Mouse (Mus musculus) cortical plate, adult 2 months (tissue): ENCODE measurements at regions not wholly inside any gene's neighbourhood (a gene's known extent, or its start where the extent isn't known, plus 50 kb on each side); places are given as distances from the start of the nearest gene placed in this dataset.

Experiments used
- H3K27ac ChIP-seq: fragments of 200-500 bp; 2 replicates; pipeline ENCODE4 v1.5.1; 2012; ENCODE audit warnings: low read length, control low read depth, inconsistent platforms; ENCODE audit not compliant: insufficient read depth
- H3K4me1 ChIP-seq: fragments of 200-500 bp; 2 replicates; pipeline ENCODE4 v1.6.1; 2011; ENCODE audit warnings: low read length; ENCODE audit not compliant: control insufficient read depth, insufficient read depth
- H3K4me3 ChIP-seq: fragments of 200-500 bp; 2 replicates; pipeline ENCODE4 v1.5.1; 2011; ENCODE audit warnings: mild to moderate bottlenecking, low read length, control low read depth; ENCODE audit not compliant: insufficient read depth
- CTCF ChIP-seq: fragments of 200-500 bp; IDR thresholded peaks from 2 replicates; pipeline ENCODE4 v1.5.1; 2011; ENCODE audit warnings: mild to moderate bottlenecking, control low read depth, low read length; ENCODE audit not compliant: insufficient read depth; ENCODE audit errors: extremely low read depth
- POLR2A ChIP-seq: fragments of 200-500 bp; IDR thresholded peaks from 2 replicates; pipeline ENCODE4 v1.6.1; 2011; ENCODE audit warnings: mild to moderate bottlenecking, low read length, control low read depth; ENCODE audit not compliant: insufficient read depth; ENCODE audit errors: extremely low read depth

GRCm38 (mm10) chr16:24207056-24207455 is 186.3 kb upstream of the Lpp start:
- Histone ChIP-seq H3K4me1 (no peaks in the 10 kb centered on the region), H3K27ac (no peak overlapping the region), H3K4me3 (no peak overlapping the region)
- no peak for TF ChIP-seq POLR2A
- no peak for TF ChIP-seq CTCF

- TF ChIP-seq CTCF (no peak), POLR2A (no peak)
- no peaks in the 10 kb centered on the region for H3K4me1 ChIP-seq
- no peak overlapping the region for H3K27ac ChIP-seq
- no peak overlapping the region for H3K4me3 ChIP-seq
These were observed 186.8 kb upstream of the Lpp start for GRCm38 (mm10) chr16:24206461-24206861.

GRCm38 (mm10) chr16:24205594-24205993 is 187.7 kb upstream of the Lpp start:
- no peaks in the 10 kb centered on the region for H3K4me1 ChIP-seq
- TF ChIP-seq CTCF (no peak), POLR2A (no peak)
- H3K27ac ChIP-seq: no peak overlapping the region
- no peak overlapping the region for H3K4me3 ChIP-seq

GRCm38 (mm10) chr16:24204064-24204730 is 189.1 kb upstream of the Lpp start:
- H3K4me1 ChIP-seq: no peaks in the 10 kb centered on the region
- H3K4me3 ChIP-seq: no peak overlapping the region
- no peak for TF ChIP-seq POLR2A
- no peak for TF ChIP-seq CTCF
- H3K27ac ChIP-seq: no peak overlapping the region

GRCm38 (mm10) chr16:24202653-24203052 is 190.7 kb upstream of the Lpp start:
- H3K4me3 ChIP-seq: no peak overlapping the region
- no peak overlapping the region for H3K27ac ChIP-seq
- H3K4me1 ChIP-seq: no peaks in the 10 kb centered on the region
- TF ChIP-seq CTCF (no peak), POLR2A (no peak)

GRCm38 (mm10) chr16:24201455-24201854 is 191.9 kb upstream of the Lpp start:
- H3K27ac ChIP-seq: no peak overlapping the region
- H3K4me1 ChIP-seq: no peaks in the 10 kb centered on the region
- H3K4me3 ChIP-seq: no peak overlapping the region
- no peak for TF ChIP-seq CTCF
- no peak for TF ChIP-seq POLR2A

GRCm38 (mm10) chr16:24200200-24200599 is 193.1 kb upstream of the Lpp start:
- Histone ChIP-seq H3K27ac (no peak overlapping the region), H3K4me1 (no peaks in the 10 kb centered on the region), H3K4me3 (no peak overlapping the region)
- TF ChIP-seq CTCF: no peak
- TF ChIP-seq POLR2A: no peak

- TF ChIP-seq CTCF (no peak), POLR2A (no peak)
- Histone ChIP-seq H3K4me3 (no peak overlapping the region), H3K27ac (no peak overlapping the region), H3K4me1 (no peaks in the 10 kb centered on the region)
These were observed 193.7 kb upstream of the Lpp start for GRCm38 (mm10) chr16:24199408-24200167.

- H3K27ac ChIP-seq: no peak overlapping the region
- no peaks in the 10 kb centered on the region for H3K4me1 ChIP-seq
- no peak for TF ChIP-seq POLR2A
- no peak overlapping the region for H3K4me3 ChIP-seq
These were observed 195.0 kb upstream of the Lpp start for GRCm38 (mm10) chr16:24198291-24198690.

- TF ChIP-seq POLR2A: no peak
- TF ChIP-seq CTCF: no peak
- Histone ChIP-seq H3K4me1 (no peaks in the 10 kb centered on the region), H3K4me3 (no peak overlapping the region), H3K27ac (no peak overlapping the region)
These were observed 195.7 kb upstream of the Lpp start for GRCm38 (mm10) chr16:24197618-24198017.
